Mouse (Mus musculus): ENCODE data around the gene Tma7.
A peak's percentile ranks its signal among the peaks of the same experiment; 100 is the strongest.

Tma7 gene

GRCm38 (mm10) chr9:109068095-109068735 is 14.2 kb downstream of the Tma7 start:
- DNase-seq (ENCODE audit: low read depth, low spot score) = no peak

GRCm38 (mm10) chr9:109060898-109061295 is 21.5 kb downstream of the Tma7 start:
- DNase-seq (ENCODE audit: low read depth, low spot score) = no peak

DNA sequence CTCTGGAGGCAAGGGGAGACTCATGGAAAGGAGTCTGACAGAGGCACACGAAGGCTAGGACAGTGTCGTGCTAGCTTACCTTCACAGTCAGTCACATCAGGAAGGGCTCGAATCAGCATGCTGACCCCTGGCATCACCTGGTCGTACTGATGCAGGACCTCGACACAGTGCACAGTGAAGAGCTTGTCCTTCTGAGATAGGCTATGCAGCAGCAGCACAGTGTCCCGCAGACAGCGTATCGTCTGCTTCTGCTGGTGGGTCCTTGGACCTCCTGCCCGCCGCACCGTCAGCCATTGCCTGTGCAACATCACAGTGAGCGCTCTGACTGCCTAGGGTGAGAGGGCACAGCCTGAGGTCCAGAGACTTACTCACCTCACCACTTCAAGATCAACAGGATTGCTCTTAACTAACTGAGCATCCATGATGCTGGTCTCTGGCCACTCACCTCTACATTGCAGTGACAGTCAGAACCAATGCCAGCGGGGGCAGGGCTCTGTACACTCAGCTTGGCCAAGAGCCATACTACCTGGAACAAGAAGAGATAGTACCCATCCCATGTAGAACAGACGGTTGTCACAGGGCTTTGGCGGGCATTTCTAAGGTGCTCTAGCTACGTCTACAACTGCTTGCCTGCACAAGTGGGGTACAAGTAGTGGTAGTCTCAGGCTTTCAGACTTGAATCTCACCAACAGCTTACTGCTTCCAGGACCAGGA is 22.0 kb downstream of the Tma7 start:
- no peak for DNase-seq (ENCODE audit: low read depth, low spot score)

DNA sequence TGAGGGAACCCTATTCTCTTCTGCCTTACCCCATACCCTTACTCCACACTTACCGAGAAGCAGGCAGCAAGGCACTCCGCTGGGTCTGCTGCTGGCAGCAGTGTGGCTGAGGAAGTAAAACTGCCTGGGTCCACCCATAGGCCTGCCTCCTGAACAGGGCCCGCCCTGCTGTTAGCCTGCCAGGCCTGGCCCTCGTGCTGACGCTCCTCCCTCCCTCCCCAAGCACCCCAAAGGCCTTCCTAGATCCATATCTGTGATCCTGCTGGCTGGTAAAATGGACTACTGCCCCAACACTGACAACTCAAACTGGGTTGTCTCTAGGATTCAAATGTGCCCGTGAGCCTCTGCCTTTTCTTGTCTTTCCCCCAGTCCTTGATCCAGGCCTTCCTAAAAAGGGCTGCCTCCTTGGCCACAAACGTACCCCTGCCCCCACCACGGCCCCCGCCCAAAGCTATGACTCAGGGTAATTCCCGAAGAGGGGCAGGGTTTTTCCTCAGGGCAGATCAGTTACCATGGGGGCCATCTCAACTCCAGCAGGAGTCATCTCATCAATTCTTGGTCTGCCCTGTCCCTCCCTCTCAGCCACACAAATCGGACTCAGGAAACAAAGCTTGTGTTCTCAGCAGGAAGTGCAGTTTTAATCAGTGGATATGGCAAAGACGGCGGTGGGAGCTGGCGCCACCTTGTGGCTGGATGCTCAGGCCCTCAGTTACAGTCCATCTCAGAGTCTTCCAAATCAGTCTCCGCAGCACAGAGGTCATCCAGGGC is 23.1 kb downstream of the Tma7 start, which contains the start of gene Trex1:
TSS of gene Trex1 (minus strand) at position 599 of the 768 bp plus-strand sequence.
- peak; percentile 93 for DNase-seq (ENCODE audit: low read depth, low spot score)

- DNase-seq (ENCODE audit: low read depth, low spot score) = no peak
Measured at GRCm38 (mm10) chr9:109058006-109058765, 24.2 kb downstream of the Tma7 start.

GRCm38 (mm10) chr9:109057543-109057942 is 24.8 kb downstream of the Tma7 start:
- DNase-seq (ENCODE audit: low read depth, low spot score) = no peak

DNA sequence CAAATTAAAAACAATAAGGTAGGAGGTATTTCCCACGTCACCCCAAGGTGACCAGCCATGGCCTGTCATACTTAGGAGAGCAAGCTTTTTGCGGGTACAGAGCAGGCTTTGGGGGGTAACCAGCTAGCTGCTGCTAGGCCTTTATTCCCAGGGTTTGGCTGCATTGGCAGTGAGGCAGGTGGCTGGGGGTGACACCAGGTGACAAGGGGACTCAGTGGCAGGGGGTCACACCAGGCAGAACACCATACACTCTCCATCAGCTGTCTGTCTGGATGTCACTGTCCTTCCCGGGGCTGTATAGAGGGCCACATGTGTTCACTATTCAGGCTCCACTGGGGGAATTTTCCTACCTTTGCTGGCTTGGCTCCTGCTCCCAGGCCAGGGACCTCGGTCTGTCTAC is 25.5 kb downstream of the Tma7 start:
- no peak for DNase-seq (ENCODE audit: low read depth, low spot score)

GRCm38 (mm10) chr9:109056081-109056690 is 26.2 kb downstream of the Tma7 start:
- DNase-seq (ENCODE audit: low read depth, low spot score) = no peak

DNA sequence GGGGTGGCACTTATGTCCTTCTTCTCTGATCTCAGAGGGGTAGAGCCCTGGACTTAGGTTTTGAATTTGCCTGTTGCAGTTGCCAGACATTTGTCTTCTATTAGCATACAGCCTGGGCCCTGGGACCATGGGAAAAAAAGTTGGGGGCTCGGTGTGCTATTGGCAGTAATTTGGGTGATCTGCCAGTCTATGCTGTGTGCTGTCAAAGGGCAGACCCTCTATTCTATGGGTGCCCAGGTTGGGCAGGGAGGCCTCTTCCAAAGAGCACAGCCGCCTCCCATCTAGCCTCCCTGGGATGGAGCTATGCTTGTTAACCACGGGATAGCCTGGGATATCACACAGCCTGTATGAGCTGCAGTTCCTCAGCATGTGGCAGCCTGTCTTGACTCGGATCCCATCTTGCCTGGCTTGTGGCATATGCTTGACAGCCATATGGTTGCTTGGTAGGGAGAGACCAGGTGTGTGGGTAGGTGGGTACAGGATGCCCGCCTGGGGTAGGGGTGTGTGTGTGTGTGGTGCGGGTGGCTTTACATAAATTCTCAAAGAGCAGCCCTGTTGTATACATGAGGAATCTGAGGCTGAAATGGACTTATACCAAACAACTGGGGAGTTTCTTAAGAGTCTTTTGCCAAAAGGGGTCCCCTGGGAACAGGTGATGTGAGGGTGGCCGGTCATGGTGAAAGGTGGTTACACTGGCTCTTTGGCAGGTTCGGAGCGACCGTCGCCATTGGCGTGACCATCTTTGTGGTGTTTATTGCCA is 26.9 kb downstream of the Tma7 start:
- no peak for DNase-seq (ENCODE audit: low read depth, low spot score)

DNA sequence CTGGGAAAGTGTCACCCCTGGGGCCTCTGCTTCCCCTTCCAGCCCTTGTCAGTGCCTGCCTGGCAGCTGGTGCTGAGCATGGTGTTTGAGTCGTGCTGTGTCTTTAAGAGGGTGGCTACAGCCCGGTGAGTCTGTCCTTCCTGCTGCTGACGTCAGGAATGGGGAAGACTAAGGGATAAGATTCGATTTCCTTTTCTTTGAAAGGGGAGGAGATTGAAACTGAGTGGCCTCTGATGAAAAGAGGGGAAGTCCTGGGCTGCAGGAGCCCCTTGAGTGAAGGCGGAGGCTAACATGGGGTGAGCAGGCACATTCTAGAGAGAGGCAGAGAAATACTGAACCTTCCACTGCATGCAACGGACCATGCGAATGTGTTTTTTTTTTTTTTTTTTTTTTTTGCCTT is 27.7 kb downstream of the Tma7 start:
- peak; percentile 77 for DNase-seq (ENCODE audit: low read depth, low spot score)

DNA sequence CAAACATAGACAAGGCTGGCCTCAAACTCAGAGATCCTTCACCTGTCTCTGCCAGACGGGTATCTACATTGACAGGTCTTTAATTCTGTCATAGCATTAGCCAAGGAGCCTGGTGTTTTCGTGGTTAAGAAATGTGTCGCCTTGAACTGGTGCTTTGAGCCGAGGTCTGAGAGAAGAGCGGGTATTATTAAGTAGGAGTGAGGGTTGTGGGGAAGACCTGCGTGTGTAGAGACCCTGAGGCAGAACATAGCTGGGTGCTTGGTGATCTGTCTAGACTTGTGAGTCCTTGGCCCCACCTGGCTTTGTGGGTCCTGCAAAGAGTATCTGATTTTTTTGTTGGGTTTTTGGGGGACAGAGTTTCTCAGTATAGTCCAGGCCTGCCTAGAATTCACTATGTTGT is 28.5 kb downstream of the Tma7 start:
- DNase-seq (ENCODE audit: low read depth, low spot score) = no peak

GRCm38 (mm10) chr9:109053366-109053765 is 29.0 kb downstream of the Tma7 start:
- DNase-seq (ENCODE audit: low read depth, low spot score) = no peak

DNA sequence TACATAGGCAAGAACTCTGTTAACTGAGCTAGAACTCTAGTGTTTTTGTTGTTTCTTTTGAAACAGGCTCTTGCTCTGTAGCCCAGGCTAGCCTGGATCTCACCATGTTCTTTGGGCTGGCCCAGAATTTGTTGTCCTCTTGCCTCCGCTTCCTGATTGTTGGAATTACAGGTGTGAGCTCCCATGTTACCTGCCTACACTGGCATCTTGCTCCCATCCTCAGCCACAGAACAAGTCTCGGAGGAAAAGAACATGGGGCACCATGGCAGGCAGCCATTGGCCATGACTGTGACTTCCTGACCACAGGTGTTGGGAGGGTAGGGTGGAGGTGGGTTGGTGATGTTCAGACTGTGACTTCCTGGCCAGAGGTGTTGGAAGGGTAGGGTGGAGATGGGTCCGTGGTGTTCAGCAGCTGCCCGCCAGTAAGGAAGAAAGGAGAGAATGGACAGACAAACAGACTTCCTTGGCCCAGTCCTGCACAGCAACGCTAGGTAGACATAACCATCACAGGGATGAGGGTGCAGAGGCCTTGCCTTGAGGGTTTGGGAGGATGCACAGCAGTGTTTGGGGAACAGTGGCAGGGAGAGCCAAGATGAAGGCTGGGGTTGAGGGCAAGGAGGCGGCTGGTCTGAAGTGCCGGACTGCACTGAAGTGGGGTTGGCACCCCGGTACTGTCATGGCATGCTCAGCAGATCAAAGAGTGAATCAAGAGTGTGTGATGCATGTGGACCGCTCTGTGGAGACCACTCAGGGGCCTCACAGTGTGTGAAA is 29.7 kb downstream of the Tma7 start:
- DNase-seq (ENCODE audit: low read depth, low spot score) = no peak

- DNase-seq (ENCODE audit: low read depth, low spot score) = peak; percentile 53
Measured at GRCm38 (mm10) chr9:109051651-109052489, 30.5 kb downstream of the Tma7 start.

- no peak for DNase-seq (ENCODE audit: low read depth, low spot score)
Measured at GRCm38 (mm10) chr9:109051011-109051501, 31.3 kb downstream of the Tma7 start.

DNA sequence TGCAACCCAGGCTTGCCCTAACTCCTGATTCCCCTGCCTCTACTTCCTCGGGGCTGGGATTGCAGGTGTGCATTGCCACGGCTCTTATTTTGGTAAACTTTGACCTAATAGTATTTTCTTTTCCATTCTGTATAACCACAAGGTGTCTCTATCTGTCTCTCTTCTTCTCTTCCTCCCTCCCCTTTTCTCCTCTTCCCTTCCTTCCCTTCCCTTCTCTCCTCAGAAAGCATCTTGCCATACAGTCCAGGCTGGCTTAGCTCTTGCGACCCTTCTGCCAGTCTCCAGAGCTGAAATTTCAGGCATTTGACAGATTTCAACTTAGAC is 31.8 kb downstream of the Tma7 start:
- DNase-seq (ENCODE audit: low read depth, low spot score) = no peak

DNA sequence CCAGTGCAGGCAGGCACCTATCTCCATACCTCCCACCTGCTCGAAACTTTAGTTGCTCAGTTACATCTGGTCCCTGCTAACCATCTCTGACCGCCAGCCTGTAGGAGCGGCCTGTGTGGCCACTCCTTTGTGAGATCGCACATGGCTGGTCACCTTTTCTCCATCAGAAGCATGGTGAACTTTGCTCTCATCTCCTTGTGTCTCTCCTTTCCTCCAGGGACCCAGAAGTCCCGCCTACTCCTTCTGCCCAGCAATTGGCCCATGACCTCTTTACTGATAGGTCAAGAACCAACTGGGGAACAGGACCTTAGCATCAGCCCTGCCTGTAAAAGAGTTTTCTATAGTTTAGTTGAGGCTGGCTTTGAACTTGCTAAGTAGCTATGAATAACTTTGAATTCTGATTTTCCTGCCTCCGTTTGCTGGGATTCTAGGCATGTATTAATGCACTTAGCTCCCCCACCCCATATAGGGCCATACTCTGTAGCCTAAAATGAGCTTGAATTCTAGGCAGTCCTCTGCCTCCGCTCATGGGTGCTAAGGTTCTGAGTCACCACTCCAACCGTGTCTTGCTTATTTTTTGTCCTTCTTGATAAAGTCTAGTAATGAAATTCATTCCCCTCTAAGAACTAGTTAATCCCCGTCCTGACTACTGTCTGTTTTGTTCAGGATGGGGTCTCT is 32.3 kb downstream of the Tma7 start:
- DNase-seq (ENCODE audit: low read depth, low spot score) = peak; percentile 79

DNA sequence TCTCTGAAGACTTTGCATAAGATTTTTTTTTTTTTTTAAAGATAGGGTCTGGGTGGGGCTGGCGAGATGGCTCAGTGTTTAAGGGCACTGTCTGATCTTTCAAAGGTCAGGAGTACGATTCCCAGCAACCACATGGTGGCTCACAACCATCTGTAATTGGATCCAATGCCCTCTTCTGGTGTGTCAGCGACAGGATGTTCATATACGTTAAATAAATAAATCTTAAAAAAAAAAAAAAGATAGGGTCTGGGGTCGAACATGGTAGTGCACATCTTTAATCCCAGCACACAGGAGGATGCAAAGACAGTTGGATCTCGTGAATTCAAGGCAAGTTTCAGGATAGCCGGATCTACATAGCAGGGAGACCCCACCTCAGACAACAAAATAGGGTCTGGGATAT is 33.1 kb downstream of the Tma7 start:
- DNase-seq (ENCODE audit: low read depth, low spot score) = no peak
